Mouse (Mus musculus) limb, embryonic 15.5 days (tissue): ENCODE results near the gene Sap25. TPM values are rescaled to one million over a fixed set of nuclear protein-coding genes. Genes with fewer than 3 reads are reported as not detected.
"Not testable (repeated sequence)": the region's sequence is repeated elsewhere in the genome, so short reads cannot be mapped to it uniquely, and the experiment has no call there.

ENCODE experiments used
- ATAC-seq: fragments of 200-750 bp; cut with Nextera tagmentation; 2 replicates; pipeline ENCODE4 v1.8.0; 2017; ENCODE audit warnings: low read depth, moderate TSS enrichment; ENCODE audit not compliant: insufficient number of reproducible peaks, low FRiP score, low TSS enrichment
- H3K27ac ChIP-seq: fragments of 300-500 bp; sonication (generic); 2 replicates; pipeline ENCODE4 v1.5.1; 2015; ENCODE audit warnings: moderate library complexity, mild to moderate bottlenecking, inconsistent platforms
- H3K27me3 ChIP-seq: fragments of 300-500 bp; sonication (generic); 2 replicates; pipeline ENCODE4 v1.6.1; 2015; ENCODE audit warnings: inconsistent platforms
- H3K36me3 ChIP-seq: fragments of 300-500 bp; sonication (generic); 2 replicates; pipeline ENCODE4 v1.6.1; 2015; ENCODE audit warnings: inconsistent platforms
- H3K4me1 ChIP-seq: fragments of 300-500 bp; sonication (generic); 2 replicates; pipeline ENCODE4 v1.6.1; 2015; ENCODE audit warnings: inconsistent platforms
- H3K4me2 ChIP-seq: fragments of 300-500 bp; sonication (generic); 2 replicates; pipeline ENCODE4 v1.6.1; 2015; ENCODE audit warnings: mild to moderate bottlenecking, inconsistent platforms
- H3K4me3 ChIP-seq: fragments of 300-500 bp; sonication (generic); 2 replicates; pipeline ENCODE4 v1.5.1; 2015; ENCODE audit warnings: mild to moderate bottlenecking, inconsistent platforms
- H3K9ac ChIP-seq: fragments of 300-500 bp; sonication (generic); 2 replicates; pipeline ENCODE4 v1.6.1; 2015; ENCODE audit warnings: inconsistent platforms
- H3K9me3 ChIP-seq: fragments of 300-500 bp; sonication (generic); 2 replicates; pipeline ENCODE4 v1.6.1; 2016; ENCODE audit warnings: inconsistent platforms
- WGBS: fragments of 180-500 bp; shearing (Covaris S2); methylation state at CpG from one replicate; pipeline ENCODE4 v1.1.7; 2015; 5-methylcytosine and 5-hydroxymethylcytosine counted together
- polyA plus RNA-seq: library from polyadenylated mRNA; unstranded; fragments of >200 nt; fragmentation: Nextera tagmentation; extraction: Ambion mirVana; gene quantifications from 2 replicates; pipeline ENCODE4 v1.2.1, GENCODE M21; 2015

Sap25 gene
- polyA plus RNA-seq, 1 experiment from 2014 or later, result 6.0 TPM

- Histone ChIP-seq H3K27me3 (no peaks in the 10 kb centered on the region), H3K4me2 (peak overlapping the region; percentile 54), H3K27ac (peak overlapping the region; percentile 47), H3K4me3 (peak overlapping the region; percentile 45), H3K36me3 (peaks cover 27% of the 10 kb centered on the region), H3K9ac (no peak overlapping the region), H3K9me3 (no peaks in the 10 kb centered on the region), H3K4me1 (peaks cover 64% of the 10 kb centered on the region)
- ATAC-seq, result no peak
- 22% methylated on average over 3 of the region's 3 CpGs for WGBS
Measured at GRCm38 (mm10) chr5:137609292-137609691, 31.8 kb upstream of the Sap25 start.

DNA sequence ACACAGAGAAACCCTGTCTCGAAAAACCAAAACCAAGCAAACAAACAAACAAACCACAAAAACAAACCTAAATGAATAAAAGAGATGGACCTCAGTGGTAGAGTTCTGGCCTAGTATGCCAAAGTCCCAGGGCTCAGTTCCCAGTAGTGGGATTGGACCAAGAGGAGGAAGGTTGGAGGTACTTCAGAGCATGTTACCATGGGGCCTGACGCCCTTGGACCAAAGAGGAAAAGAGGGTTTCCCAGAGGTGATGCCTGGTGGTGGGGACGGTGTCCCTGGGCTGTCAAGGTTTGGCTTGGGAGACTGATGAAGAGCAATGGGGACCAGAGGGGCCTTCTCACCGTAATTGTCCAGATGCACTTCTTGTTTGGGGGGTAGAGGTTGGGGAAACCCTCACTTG is 31.1 kb upstream of the Sap25 start:
- Histone ChIP-seq H3K9me3 (no peaks in the 10 kb centered on the region), H3K36me3 (peaks cover 24% of the 10 kb centered on the region), H3K27me3 (no peaks in the 10 kb centered on the region), H3K4me1 (peaks cover 64% of the 10 kb centered on the region), H3K27ac (peak overlapping the region; percentile 96), H3K9ac (peak overlapping the region; percentile 18; the same call in 1 of the 2 replicates), H3K4me3 (peak overlapping the region; percentile 45), H3K4me2 (peak overlapping the region; percentile 54)
- WGBS, result 46% methylated on average over 4 of the region's 4 CpGs
- no peak for ATAC-seq

DNA sequence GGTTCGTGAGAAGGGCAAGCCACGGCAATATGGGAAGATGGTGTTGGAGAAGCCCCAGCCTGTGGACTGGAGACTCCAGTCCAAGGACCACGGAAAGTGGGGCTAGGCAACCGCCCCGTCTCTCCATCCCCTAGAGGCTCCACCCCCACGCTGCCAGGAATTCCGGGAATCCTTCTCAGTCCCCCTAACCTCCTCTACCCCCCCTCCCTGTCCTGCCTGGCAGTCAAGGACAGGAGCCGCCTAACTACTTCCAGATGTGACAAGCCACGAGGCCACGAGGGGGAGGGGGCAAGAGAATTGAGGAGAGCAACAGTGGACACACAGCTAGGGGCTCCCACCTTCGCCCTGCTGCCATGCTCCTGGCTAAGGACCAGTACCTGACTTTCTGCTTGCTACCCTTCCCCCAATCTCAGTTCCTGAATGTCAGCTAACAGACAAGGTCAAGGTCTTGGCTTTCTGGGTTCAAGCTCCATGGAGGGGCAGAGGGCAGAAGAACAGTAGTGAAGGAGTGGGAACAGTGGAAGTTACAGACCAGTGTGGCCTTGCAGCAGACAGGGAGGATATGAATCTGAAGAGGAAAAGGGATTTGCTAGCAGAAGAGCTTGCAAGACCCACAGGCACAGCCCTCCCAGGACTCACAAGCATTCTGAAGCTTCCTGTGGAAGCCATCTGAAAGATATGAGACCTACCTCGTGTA is 30.4 kb upstream of the Sap25 start:
- Histone ChIP-seq H3K27me3 (no peaks in the 10 kb centered on the region), H3K4me2 (peak overlapping the region; percentile 54), H3K9ac (peak overlapping the region; percentile 21; the same call in 1 of the 2 replicates), H3K4me1 (peaks cover 62% of the 10 kb centered on the region), H3K9me3 (no peaks in the 10 kb centered on the region), H3K4me3 (peak overlapping the region; percentile 45), H3K36me3 (peaks cover 17% of the 10 kb centered on the region), H3K27ac (peak overlapping the region; percentile 96)
- 4% methylated on average over 12 of the region's 12 CpGs for WGBS
- peak; percentile 72 for ATAC-seq

DNA sequence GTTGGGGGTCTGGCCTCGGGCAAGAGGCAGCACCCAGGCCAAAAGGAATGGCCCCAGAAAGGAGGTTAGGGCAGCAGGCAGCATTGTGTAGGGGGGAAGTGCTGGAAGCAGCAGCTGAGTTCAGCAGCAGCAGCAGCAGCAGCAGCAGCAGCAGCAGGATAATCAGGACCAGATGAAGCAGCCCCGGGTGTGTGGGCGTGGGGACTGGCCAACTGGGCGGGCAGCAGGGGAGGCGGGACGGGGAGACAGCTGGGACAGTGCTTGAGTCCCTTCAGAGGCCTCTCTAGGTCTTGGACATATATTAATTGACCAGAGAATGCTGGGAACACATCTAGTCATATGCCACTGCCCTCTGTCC is 29.9 kb upstream of the Sap25 start:
- H3K9ac ChIP-seq, result 0 out of 2 replicates have a peak overlapping the region, but pooled peaks have one; percentile 21
- H3K4me1 ChIP-seq, result peaks cover 61% of the 10 kb centered on the region
- H3K27me3 ChIP-seq, result no peaks in the 10 kb centered on the region
- no peaks in the 10 kb centered on the region for H3K9me3 ChIP-seq
- H3K4me3 ChIP-seq, result peak overlapping the region; percentile 45
- H3K36me3 ChIP-seq, result peaks cover 12% of the 10 kb centered on the region
- peak overlapping the region; percentile 54 for H3K4me2 ChIP-seq
- peak; percentile 62 for ATAC-seq
- WGBS, result 8% methylated on average over 6 of the region's 6 CpGs
- H3K27ac ChIP-seq, result peak overlapping the region; percentile 96

GRCm38 (mm10) chr5:137613076-137613475 is 28.1 kb upstream of the Sap25 start:
- 71% methylated on average over 5 of the region's 5 CpGs for WGBS
- H3K4me2 ChIP-seq, result no peak overlapping the region
- peaks cover 56% of the 10 kb centered on the region for H3K4me1 ChIP-seq
- H3K36me3 ChIP-seq, result no peaks in the 10 kb centered on the region
- ATAC-seq, result no peak
- H3K27ac ChIP-seq, result 0 out of 2 replicates have a peak overlapping the region, but pooled peaks have one; percentile 22
- H3K9me3 ChIP-seq, result no peaks in the 10 kb centered on the region
- no peak overlapping the region for H3K9ac ChIP-seq
- no peak overlapping the region for H3K4me3 ChIP-seq
- H3K27me3 ChIP-seq, result no peaks in the 10 kb centered on the region

DNA sequence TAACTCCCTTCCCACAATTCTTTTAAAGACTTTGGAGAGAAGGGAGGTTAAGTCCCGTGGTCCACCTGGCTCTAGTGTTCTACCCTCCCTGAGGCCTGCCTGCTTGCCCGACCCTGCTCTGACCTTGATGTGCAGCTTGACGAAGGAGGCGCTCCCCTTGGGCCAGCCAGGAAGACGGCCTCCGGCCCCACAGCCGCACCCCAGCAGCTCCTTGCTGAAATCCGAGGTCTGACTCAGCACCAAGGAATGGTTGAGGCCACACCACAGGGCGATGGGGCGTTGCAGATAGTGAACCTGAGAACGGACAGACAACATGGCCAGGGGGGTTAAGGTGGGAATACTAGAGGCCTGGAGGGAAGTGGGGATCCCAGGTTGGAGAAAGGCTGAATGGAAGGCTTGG is 27.6 kb upstream of the Sap25 start, which contains the start of gene Pcolce:
Gene Pcolce, minus strand, starts transcription at position 235 of the 400 bp plus-strand sequence.
- no peak for ATAC-seq
- no peaks in the 10 kb centered on the region for H3K27me3 ChIP-seq
- H3K4me3 ChIP-seq, result no peak within 1 kb of the TSS
- H3K4me2 ChIP-seq, result no peak within 1 kb of the TSS
- H3K36me3 ChIP-seq, result no peaks in the 10 kb centered on the region
- peak within 1 kb of the TSS; percentile 96; the same call in 1 of the 2 replicates for H3K27ac ChIP-seq
- WGBS, result 37% methylated on average over 11 of the region's 11 CpGs
- no peak within 1 kb of the TSS for H3K9ac ChIP-seq
- no peaks in the 10 kb centered on the region for H3K9me3 ChIP-seq
- peaks cover 51% of the 10 kb centered on the region for H3K4me1 ChIP-seq

DNA sequence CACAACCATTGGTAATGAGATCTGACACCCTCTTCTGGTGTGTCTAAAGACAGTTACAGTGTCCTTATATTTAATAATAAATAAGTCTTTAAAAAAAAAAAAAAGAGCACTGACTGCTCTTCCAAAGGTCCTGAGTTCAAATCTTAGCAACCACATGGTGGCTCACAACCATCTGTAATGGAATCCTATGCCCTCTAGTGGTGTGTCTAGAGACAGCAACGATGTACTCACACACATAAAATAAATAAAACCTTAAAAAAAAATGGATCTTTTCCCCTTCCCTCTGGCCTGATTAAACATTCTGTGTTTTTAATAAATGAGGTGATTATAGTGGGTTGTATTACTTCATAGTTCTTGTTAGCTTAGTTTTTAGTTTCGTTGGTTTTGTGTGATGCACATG is 26.2 kb upstream of the Sap25 start:
- not testable (repeated sequence) for H3K27me3 ChIP-seq, H3K4me2 ChIP-seq, H3K36me3 ChIP-seq, H3K9me3 ChIP-seq, H3K4me3 ChIP-seq, H3K9ac ChIP-seq, H3K27ac ChIP-seq, ATAC-seq
- peaks cover 38% of the 10 kb centered on the region for H3K4me1 ChIP-seq
- 89% methylated on average over 2 of the region's 2 CpGs for WGBS

GRCm38 (mm10) chr5:137615347-137615746 is 25.8 kb upstream of the Sap25 start:
- Histone ChIP-seq H3K36me3 (no peaks in the 10 kb centered on the region), H3K27me3 (no peaks in the 10 kb centered on the region), H3K27ac (no peak overlapping the region), H3K4me2 (no peak overlapping the region), H3K9me3 (no peaks in the 10 kb centered on the region), H3K4me1 (peaks cover 34% of the 10 kb centered on the region), H3K4me3 (no peak overlapping the region), H3K9ac (no peak overlapping the region)
- ATAC-seq, result no peak
- WGBS, result 91% methylated on average over 7 of the region's 7 CpGs

GRCm38 (mm10) chr5:137623937-137624530 is 17.1 kb upstream of the Sap25 start:
- Histone ChIP-seq H3K9ac (no peak overlapping the region), H3K27ac (no peak overlapping the region), H3K4me2 (no peak overlapping the region), H3K9me3 (no peaks in the 10 kb centered on the region), H3K4me3 (no peak overlapping the region), H3K4me1 (peaks cover 10% of the 10 kb centered on the region), H3K27me3 (no peaks in the 10 kb centered on the region), H3K36me3 (no peaks in the 10 kb centered on the region)
- ATAC-seq, result no peak
- 82% methylated on average over 11 of the region's 11 CpGs for WGBS

DNA sequence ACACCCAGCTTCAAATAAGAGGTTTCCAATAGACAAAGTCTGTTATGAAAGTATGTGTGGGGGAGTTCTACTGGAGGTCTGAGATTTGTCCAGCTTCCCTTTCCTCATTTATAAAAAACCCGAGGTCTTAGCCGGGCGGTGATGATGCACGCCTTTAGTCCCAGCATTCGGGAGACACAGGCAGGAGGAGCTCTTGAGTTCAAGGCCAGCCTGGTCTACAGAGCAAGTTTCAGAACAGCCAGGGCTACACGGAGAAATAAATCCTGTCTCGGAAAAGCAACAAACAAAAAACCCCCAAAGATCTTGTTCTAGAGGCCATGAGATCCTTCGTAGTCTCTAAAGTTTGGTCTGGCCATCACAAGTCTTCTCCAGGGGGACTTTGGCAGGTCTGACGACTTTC is 13.1 kb upstream of the Sap25 start:
- Histone ChIP-seq H3K9ac (peak overlapping the region; percentile 35), H3K9me3 (no peaks in the 10 kb centered on the region), H3K4me3 (peak overlapping the region; percentile 98), H3K27me3 (no peaks in the 10 kb centered on the region), H3K4me1 (peaks cover 44% of the 10 kb centered on the region), H3K4me2 (peak overlapping the region; percentile 52), H3K36me3 (no peaks in the 10 kb centered on the region; the same call in 1 of the 2 replicates), H3K27ac (peak overlapping the region; percentile 84)
- ATAC-seq, result no peak
- under 1% methylated on average over 9 of the region's 9 CpGs for WGBS

DNA sequence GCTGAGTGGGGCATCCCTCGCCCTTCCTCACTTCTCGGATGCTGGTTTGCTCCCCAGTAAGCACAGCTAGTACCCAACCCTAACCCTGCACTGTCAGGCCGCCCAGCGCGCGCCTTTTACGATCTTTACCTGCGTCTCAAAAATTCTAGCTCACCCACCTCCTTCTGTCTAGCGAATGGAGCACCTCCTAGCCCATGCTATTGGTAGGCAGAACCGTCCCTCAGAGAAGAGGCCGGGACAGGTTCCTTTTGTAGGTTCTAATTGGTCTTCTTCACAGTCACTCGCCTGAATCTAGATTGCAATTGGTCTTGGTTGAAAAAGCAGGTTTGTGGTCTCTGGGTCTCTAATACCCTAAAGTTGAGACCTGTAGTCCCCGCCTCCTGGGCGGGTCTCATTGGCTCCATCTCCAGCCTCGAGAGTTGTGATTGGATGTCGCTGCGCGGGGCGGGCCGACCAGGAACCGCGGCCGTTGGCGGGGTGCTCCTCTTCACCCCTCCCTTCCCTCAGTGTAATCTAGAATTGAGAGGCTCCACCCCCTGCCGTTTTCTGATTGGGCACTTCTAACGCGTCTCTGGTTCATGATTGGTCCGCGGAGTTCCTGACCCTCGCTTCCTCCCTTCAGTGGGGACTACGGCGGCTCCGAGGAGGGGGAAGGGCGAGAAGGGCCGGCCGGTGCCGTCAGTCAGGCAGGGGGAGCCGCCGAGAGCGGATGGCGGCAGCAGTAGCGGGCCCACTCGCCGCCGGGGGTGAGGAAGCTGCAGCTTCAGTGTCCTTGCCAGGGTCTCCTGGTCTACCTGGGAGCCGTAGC is 12.4 kb upstream of the Sap25 start, which contains the start of the genes Fbxo24, Lrch4 and Gm20605:
Gene Fbxo24, minus strand, starts transcription at position 505 of the 808 bp plus-strand sequence.
Gene Lrch4, plus strand, starts transcription at position 624 of the 808 bp plus-strand sequence.
Gene Gm20605, plus strand, starts transcription at position 678 of the 808 bp plus-strand sequence.
- Histone ChIP-seq H3K4me3 (peak within 1 kb of the TSS; percentile 98), H3K9ac (peak within 1 kb of the TSS; percentile 79), H3K4me2 (peak within 1 kb of the TSS; percentile 88), H3K27me3 (no peaks in the 10 kb centered on the region), H3K9me3 (no peaks in the 10 kb centered on the region), H3K36me3 (peaks cover 4% of the 10 kb centered on the region), H3K27ac (peak within 1 kb of the TSS; percentile 91), H3K4me1 (peaks cover 46% of the 10 kb centered on the region)
- peak; percentile 98 for ATAC-seq
- under 1% methylated on average over 46 of the region's 46 CpGs for WGBS
